Mouse (Mus musculus): ENCODE measurements at regions not wholly inside any gene's neighbourhood (a gene's known extent, or its start where the extent isn't known, plus 50 kb on each side); places are given as distances from the start of the nearest gene placed in this dataset.
"Not testable (repeated sequence)": the region's sequence is repeated elsewhere in the genome, so short reads cannot be mapped to it uniquely, and the experiment has no call there.

GRCm38 (mm10) chr13:5920422-5920821 lies 59.1 kb downstream of the Klf6 start:
- Histone ChIP-seq H3K27me3 (no peaks in the 10 kb centered on the region), H3K4me2 (no peak overlapping the region), H3K4me3 (replicated peaks) (no peak overlapping the region), H3K9ac (no peak overlapping the region), H3K27ac (no peak overlapping the region), H3K36me3 (no peaks in the 10 kb centered on the region), H3K4me1 (0 out of 2 replicates have a peak, but pooled peaks cover 2% of the 10 kb centered on the region), H3K9me3 (replicated peaks) (no peaks in the 10 kb centered on the region)
- WGBS: 59% methylated on average over 3 of the region's 3 CpGs
- no peak for ATAC-seq (replicated peaks; ENCODE audit: low FRiP score)

- no peak overlapping the region for H3K4me3 ChIP-seq (replicated peaks)
- WGBS: 88% methylated on average over 2 of the region's 2 CpGs
- no peak for ATAC-seq (replicated peaks; ENCODE audit: low FRiP score)
Observed at GRCm38 (mm10) chr13:5931433-5931832, 70.2 kb downstream of the Klf6 start.

GRCm38 (mm10) chr13:5937436-5937835 lies 76.2 kb downstream of the Klf6 start:
- H3K9me3 ChIP-seq (replicated peaks): no peaks in the 10 kb centered on the region
- no peak overlapping the region for H3K27ac ChIP-seq
- H3K4me2 ChIP-seq: no peak overlapping the region
- 82% methylated on average over 2 of the region's 2 CpGs for WGBS
- no peaks in the 10 kb centered on the region for H3K36me3 ChIP-seq
- no peak for ATAC-seq (replicated peaks; ENCODE audit: low FRiP score)
- no peak overlapping the region for H3K4me3 ChIP-seq (replicated peaks)
- H3K4me1 ChIP-seq: no peaks in the 10 kb centered on the region
- H3K9ac ChIP-seq: no peak overlapping the region
- no peaks in the 10 kb centered on the region for H3K27me3 ChIP-seq

More at GRCm38 (mm10) chr13:5931433-5931832, 70.2 kb downstream of the Klf6 start:
- Histone ChIP-seq H3K9me3 (replicated peaks) (no peaks in the 10 kb centered on the region), H3K27me3 (no peaks in the 10 kb centered on the region), H3K9ac (no peak overlapping the region), H3K27ac (no peak overlapping the region), H3K36me3 (no peaks in the 10 kb centered on the region), H3K4me2 (no peak overlapping the region), H3K4me1 (no peaks in the 10 kb centered on the region)

GRCm38 (mm10) chr13:5937970-5938369 lies 76.7 kb downstream of the Klf6 start:
- no peaks in the 10 kb centered on the region for H3K36me3 ChIP-seq
- no peaks in the 10 kb centered on the region for H3K27me3 ChIP-seq
- ATAC-seq (replicated peaks; ENCODE audit: low FRiP score): no peak
- WGBS: 95% methylated on average over 4 of the region's 4 CpGs
- H3K9me3 ChIP-seq (replicated peaks): no peaks in the 10 kb centered on the region
- H3K27ac ChIP-seq: no peak overlapping the region
- H3K4me1 ChIP-seq: no peaks in the 10 kb centered on the region
- no peak overlapping the region for H3K4me3 ChIP-seq (replicated peaks)
- no peak overlapping the region for H3K9ac ChIP-seq
- no peak overlapping the region for H3K4me2 ChIP-seq

GRCm38 (mm10) chr13:5939368-5939767 lies 78.1 kb downstream of the Klf6 start:
- Histone ChIP-seq H3K4me2 (no peak overlapping the region), H3K4me1 (no peaks in the 10 kb centered on the region), H3K4me3 (replicated peaks) (no peak overlapping the region), H3K9ac (no peak overlapping the region), H3K9me3 (replicated peaks) (no peaks in the 10 kb centered on the region), H3K27me3 (no peaks in the 10 kb centered on the region), H3K27ac (no peak overlapping the region), H3K36me3 (no peaks in the 10 kb centered on the region)
- ATAC-seq (replicated peaks; ENCODE audit: low FRiP score): no peak
- 78% methylated on average over 3 of the region's 3 CpGs for WGBS

- no peak overlapping the region for H3K4me2 ChIP-seq
- H3K4me3 ChIP-seq (replicated peaks): no peak overlapping the region
- WGBS: 85% methylated on average over 2 of the region's 2 CpGs
- H3K27me3 ChIP-seq: no peaks in the 10 kb centered on the region
- H3K4me1 ChIP-seq: no peaks in the 10 kb centered on the region
- no peaks in the 10 kb centered on the region for H3K9me3 ChIP-seq (replicated peaks)
- no peak for ATAC-seq (replicated peaks; ENCODE audit: low FRiP score)
- H3K27ac ChIP-seq: no peak overlapping the region
- no peak overlapping the region for H3K9ac ChIP-seq
- no peaks in the 10 kb centered on the region for H3K36me3 ChIP-seq
Observed at GRCm38 (mm10) chr13:5952863-5953262, 91.6 kb downstream of the Klf6 start.

- H3K9me3 ChIP-seq (replicated peaks); H3K27ac ChIP-seq; H3K4me3 ChIP-seq (replicated peaks); H3K4me1 ChIP-seq; H3K4me2 ChIP-seq; ATAC-seq (replicated peaks; ENCODE audit: low FRiP score); H3K36me3 ChIP-seq; H3K9ac ChIP-seq; H3K27me3 ChIP-seq: not testable (repeated sequence)
Observed at GRCm38 (mm10) chr13:5955121-5955520, 93.8 kb downstream of the Klf6 start.

- no peaks in the 10 kb centered on the region for H3K27me3 ChIP-seq
- WGBS: 35% methylated on average over 1 of the region's 1 CpGs
- no peaks in the 10 kb centered on the region for H3K9me3 ChIP-seq (replicated peaks)
- no peak overlapping the region for H3K27ac ChIP-seq
- H3K36me3 ChIP-seq: no peaks in the 10 kb centered on the region
- no peak overlapping the region for H3K4me2 ChIP-seq
- no peaks in the 10 kb centered on the region for H3K4me1 ChIP-seq
- no peak overlapping the region for H3K9ac ChIP-seq
- H3K4me3 ChIP-seq (replicated peaks): no peak overlapping the region
- ATAC-seq (replicated peaks; ENCODE audit: low FRiP score): no peak
Observed at GRCm38 (mm10) chr13:5956145-5956544, 94.9 kb downstream of the Klf6 start.

GRCm38 (mm10) chr13:5962947-5963346 lies 101.7 kb downstream of the Klf6 start:
- no peak for ATAC-seq (replicated peaks; ENCODE audit: low FRiP score)
- no peak overlapping the region for H3K4me2 ChIP-seq
- no peak overlapping the region for H3K9ac ChIP-seq
- no peaks in the 10 kb centered on the region for H3K9me3 ChIP-seq (replicated peaks)
- H3K27me3 ChIP-seq: no peaks in the 10 kb centered on the region
- 98% methylated on average over 1 of the region's 1 CpGs for WGBS
- no peaks in the 10 kb centered on the region for H3K36me3 ChIP-seq
- H3K4me1 ChIP-seq: no peaks in the 10 kb centered on the region
- no peak overlapping the region for H3K27ac ChIP-seq
- H3K4me3 ChIP-seq (replicated peaks): no peak overlapping the region

- no peaks in the 10 kb centered on the region for H3K9me3 ChIP-seq (replicated peaks)
- H3K27ac ChIP-seq: no peak overlapping the region
- no peak overlapping the region for H3K4me2 ChIP-seq
- no peak overlapping the region for H3K9ac ChIP-seq
- WGBS: 91% methylated on average over 1 of the region's 1 CpGs
- no peaks in the 10 kb centered on the region for H3K36me3 ChIP-seq
- no peak for ATAC-seq (replicated peaks; ENCODE audit: low FRiP score)
- no peaks in the 10 kb centered on the region for H3K27me3 ChIP-seq
- H3K4me1 ChIP-seq: no peaks in the 10 kb centered on the region
- H3K4me3 ChIP-seq (replicated peaks): no peak overlapping the region
Observed at GRCm38 (mm10) chr13:5964626-5965025, 103.3 kb downstream of the Klf6 start.

GRCm38 (mm10) chr13:5978615-5979014 lies 117.3 kb downstream of the Klf6 start:
- Histone ChIP-seq H3K4me1 (no peaks in the 10 kb centered on the region), H3K9me3 (replicated peaks) (no peaks in the 10 kb centered on the region), H3K27ac (no peak overlapping the region), H3K4me3 (replicated peaks) (no peak overlapping the region), H3K4me2 (no peak overlapping the region), H3K9ac (no peak overlapping the region), H3K36me3 (no peaks in the 10 kb centered on the region), H3K27me3 (no peaks in the 10 kb centered on the region)
- WGBS: 71% methylated on average over 1 of the region's 1 CpGs
- ATAC-seq (replicated peaks; ENCODE audit: low FRiP score): no peak

GRCm38 (mm10) chr13:5987491-5987890 lies 126.2 kb downstream of the Klf6 start:
- Histone ChIP-seq H3K9ac (no peak overlapping the region), H3K4me2 (no peak overlapping the region), H3K4me1 (no peaks in the 10 kb centered on the region), H3K4me3 (replicated peaks) (no peak overlapping the region), H3K27ac (no peak overlapping the region), H3K27me3 (no peaks in the 10 kb centered on the region), H3K9me3 (replicated peaks) (no peaks in the 10 kb centered on the region), H3K36me3 (no peaks in the 10 kb centered on the region)
- no peak for ATAC-seq (replicated peaks; ENCODE audit: low FRiP score)
- 91% methylated on average over 2 of the region's 2 CpGs for WGBS

- no peaks in the 10 kb centered on the region for H3K27me3 ChIP-seq
- no peak overlapping the region for H3K4me3 ChIP-seq (replicated peaks)
- 89% methylated on average over 7 of the region's 7 CpGs for WGBS
- H3K9me3 ChIP-seq (replicated peaks): no peaks in the 10 kb centered on the region
- H3K9ac ChIP-seq: no peak overlapping the region
- no peak overlapping the region for H3K27ac ChIP-seq
- H3K4me2 ChIP-seq: no peak overlapping the region
- no peak for ATAC-seq (replicated peaks; ENCODE audit: low FRiP score)
- no peaks in the 10 kb centered on the region for H3K4me1 ChIP-seq
- H3K36me3 ChIP-seq: no peaks in the 10 kb centered on the region
Observed at GRCm38 (mm10) chr13:5988407-5988806, 127.1 kb downstream of the Klf6 start.
